Mouse (Mus musculus): ENCODE data around the gene Hexim1. TPM values are rescaled to one million over a fixed set of nuclear protein-coding genes. Genes with fewer than 3 reads are reported as not detected.

Hexim1 gene
- polyA plus RNA-seq, 1 experiment from 2014 or later = 5.9 TPM

DNA sequence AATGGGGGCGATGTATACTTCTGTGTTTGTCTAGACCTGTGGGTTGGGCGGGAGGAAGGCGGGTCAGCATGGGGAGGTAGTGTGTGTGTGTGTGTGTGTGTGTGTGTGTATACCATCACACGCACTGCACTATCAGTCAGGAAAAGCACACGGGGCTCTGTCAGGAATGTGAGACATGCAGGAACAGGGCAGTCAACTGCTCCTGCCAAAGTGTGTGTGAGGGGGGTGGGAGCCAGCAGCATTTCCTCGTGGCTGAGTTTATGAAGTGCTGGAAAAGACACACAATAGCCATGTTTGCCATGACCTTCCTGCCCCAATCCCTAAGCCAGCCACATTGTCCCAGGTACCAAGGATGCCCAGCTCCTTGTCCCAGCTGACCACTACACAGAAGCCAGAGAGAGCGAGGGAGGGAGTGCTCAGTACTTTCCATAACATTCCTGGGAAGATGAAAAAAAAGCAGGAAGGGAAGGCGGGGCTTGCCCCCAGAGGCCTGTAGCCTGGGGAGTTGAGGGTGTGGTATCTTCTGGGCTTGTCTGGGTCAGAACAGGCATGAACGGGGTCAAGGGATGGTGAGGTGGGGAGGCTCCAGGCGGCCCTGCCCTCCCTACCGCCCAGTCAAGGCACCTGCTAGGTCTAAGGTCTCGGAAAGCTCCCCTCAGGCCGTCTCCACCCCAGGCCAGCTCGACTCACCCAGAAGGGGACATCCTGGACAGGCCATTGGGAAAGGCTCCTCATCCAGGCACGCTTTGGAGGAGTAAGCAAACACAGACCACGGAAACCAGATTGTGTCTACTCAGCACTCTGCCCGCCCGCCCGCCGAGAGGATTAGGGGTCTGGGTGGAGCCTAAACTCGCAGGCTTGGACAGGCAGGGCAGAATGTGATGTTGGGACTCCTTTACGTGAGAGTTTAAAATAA, 18.8 kb upstream of the Hexim1 start:
- DNase-seq (ENCODE audit: low spot score) = no peak

DNA sequence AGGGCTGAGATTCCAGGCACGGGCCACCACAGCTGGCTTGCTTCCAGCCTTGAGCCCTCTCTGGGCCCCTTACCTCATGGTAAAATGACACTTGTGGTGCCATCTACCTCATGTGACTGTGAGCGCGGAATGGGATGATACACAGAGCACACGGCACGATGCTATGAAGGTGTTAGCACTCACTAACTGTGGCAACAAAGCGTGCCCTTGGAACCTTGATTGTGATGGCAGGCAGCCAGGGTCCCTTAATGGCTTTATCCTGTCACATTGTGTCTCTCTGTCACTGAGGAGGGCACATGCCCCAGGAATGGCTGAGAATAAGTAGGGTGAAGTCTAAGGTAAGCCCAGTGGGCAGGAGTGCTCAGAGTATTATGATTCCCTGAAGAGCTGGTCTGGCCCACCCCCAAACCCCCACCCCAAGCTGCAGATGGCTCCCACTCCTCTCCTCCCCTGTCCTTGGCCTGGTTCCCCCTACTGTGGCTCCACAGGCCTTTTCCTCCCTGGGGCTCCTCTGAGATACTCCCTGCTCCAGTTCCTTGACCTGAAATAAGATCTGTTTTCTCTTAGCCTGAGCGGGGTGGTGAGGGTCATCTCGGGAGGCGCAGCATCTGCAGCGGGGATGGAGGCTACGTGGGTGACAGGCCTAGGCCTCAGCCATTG, 17.4 kb upstream of the Hexim1 start:
- no peak for DNase-seq (ENCODE audit: low spot score)

DNA sequence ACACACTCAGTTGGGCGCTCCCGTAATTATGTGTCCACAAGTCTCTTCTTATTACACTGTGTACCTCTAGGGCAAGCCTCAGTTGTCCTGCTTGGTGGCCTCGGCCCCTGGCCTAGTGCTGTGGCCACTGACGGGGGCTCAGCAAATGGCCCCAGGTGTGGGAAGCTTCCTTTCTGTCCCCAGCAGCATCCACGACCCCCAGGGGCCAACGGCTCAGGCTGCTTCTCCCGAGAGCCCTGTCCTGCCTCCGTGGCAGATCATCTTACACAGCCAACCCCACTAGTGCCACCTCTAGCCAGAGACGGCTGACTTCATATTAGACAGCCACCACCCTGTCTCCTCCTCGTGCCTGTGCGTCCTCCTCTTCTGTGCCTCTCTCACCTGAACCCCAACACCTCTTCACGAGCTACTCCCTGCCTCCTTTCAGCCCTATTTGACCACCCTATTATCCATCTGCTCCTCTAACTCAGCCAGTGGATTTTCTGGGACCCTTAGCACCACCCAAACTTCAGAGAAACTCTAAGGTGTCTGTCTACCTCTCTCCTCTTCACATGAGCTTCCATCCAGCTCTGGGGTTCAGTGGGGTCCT, 16.6 kb upstream of the Hexim1 start:
- DNase-seq (ENCODE audit: low spot score) = no peak

DNA sequence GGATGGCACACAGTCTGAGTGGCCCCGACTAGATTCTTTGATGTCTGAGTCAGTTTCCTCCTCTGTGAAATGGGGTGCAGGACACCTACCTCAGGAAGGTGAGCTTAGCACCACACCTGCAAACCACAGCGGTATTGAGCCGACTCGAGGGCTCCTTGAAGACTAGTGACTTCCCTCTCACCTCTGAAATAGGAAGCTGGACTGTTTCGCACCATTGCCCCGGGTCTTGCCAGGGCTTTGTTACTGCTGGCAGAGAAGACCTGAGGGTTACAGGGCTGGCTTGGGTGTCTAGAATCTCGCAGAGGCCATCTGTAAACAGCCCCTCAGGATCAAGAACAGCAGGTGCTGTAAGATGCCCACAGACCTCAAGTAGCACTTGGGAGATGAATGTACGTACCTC, 15.7 kb upstream of the Hexim1 start:
- no peak for DNase-seq (ENCODE audit: low spot score)

DNA sequence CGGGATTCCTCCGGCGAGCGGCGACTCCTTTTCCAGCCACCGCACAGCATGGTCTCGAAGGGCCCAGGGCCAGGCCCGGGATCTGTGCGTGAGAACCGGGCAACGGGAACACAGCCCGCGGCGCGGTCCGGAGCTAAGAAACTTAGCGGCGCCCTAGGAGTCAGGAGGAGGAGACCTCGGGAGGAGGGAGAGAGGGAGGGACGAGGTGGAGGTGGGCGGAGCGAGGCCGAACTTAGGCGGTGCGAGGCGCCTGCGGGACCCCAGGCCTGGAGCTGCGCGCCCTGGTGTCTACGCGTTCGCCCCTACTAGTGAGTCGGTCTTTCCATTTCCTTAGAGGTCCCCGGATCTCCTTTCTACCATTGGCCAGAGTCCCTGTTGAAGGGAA, 14.6 kb upstream of the Hexim1 start, which contains the start of the genes Plcd3 and Acbd4:
TSS of gene Plcd3 (minus strand) at position 178 of the 385 bp plus-strand sequence.
TSS of gene Acbd4 (plus strand) at position 202 of the 385 bp plus-strand sequence.
- peak; percentile 48 for DNase-seq (ENCODE audit: low spot score)

DNA sequence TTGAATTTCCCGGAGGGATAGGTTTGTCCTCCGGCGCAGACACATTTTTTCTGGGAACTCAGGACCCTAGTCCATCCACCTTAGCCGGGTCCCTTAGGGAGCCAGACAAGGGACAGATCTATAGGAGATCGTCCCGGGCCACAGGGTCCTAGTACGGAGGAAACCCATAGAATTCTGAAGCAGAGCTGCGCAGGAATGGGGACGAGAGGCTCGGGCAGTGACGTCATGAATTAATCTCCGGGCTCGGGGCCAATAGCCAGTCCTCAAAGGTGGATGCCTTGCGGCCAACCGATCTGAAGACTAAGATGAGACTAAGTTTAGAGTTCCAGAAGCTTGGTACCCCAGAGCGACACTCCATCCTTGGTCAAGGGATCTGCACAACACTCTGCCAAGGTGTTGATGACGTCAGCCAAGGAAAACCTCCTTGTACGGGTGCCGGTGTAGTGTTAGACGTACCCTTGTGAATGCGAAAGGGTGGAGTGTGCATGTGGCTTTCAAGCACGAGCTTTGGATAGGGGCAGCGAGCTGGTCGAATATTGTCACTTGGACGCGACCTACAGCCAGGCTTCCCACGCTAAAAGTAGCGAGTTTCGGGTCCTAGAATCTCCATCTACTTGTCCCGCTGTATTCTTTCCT, 14.0 kb upstream of the Hexim1 start:
- peak; percentile 49 for DNase-seq (ENCODE audit: low spot score)

DNA sequence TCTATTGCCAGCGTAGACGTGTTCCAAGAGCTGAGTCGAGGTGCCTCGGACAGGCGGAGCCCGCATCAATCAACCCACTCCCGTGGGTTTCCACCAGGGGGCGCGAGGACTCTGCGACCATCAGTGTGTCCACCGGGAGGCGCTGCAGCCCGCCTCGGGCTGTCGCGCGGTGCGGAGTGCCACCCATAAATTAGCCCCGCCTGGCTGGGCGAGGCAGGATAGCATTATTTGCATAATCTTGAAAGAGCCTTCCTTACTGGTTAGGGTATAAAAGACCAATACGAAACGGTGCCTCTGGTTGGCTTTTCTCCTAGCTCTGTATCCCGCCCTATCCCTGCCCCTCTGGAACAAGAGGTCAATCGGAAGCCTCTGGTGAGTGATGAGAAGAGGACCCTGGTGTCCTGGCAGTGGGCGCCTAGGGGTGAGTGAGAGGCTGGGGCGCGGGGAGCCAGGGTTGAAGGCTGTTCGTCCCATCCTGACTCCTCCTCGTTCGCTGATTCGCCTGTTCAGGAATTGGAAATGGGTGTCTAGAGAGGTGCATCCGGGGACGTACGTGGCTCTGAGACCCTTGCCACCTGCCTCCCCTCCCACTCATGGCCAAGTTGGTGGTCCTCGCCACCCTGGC, 13.2 kb upstream of the Hexim1 start:
- peak; percentile 96 for DNase-seq (ENCODE audit: low spot score)

DNA sequence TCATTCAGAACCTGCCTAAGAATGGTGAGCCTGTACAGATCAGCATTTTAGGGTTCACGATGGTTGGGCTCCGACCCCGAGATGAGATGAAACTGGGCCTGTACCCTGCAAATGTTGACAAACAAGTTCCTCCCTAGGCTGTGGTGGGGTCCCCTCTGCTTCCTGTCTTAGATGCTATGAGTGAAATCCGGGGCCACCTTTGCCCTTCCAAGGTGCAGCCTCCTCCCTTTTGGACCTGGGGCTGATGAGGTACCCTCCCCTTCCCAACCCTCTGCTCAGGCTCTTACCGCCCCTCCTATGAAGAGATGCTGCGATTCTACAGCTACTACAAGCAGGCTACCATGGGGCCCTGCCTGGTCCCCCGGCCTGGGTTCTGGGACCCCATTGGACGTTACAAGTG, 12.4 kb upstream of the Hexim1 start:
- DNase-seq (ENCODE audit: low spot score) = no peak

DNA sequence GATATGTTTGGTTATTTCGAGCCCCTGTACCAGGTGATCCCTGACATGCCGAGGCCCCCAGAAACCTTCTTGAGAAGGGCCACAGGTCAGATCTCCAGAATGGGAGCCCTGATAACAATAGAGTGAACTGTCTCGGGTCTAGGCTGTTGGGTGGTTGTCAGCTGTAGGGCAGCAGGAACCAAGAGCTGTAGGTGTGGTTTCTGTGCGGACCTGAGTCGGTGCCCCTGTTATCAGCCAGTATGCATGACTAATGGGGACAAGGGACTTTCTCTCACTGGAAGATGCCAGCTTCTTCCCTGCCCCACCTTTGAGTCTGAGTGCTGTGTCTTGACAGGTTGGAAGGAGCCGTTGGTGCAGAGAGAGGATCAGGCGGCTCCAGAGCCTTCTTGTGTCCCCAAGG, 11.6 kb upstream of the Hexim1 start:
- DNase-seq (ENCODE audit: low spot score) = no peak

DNA sequence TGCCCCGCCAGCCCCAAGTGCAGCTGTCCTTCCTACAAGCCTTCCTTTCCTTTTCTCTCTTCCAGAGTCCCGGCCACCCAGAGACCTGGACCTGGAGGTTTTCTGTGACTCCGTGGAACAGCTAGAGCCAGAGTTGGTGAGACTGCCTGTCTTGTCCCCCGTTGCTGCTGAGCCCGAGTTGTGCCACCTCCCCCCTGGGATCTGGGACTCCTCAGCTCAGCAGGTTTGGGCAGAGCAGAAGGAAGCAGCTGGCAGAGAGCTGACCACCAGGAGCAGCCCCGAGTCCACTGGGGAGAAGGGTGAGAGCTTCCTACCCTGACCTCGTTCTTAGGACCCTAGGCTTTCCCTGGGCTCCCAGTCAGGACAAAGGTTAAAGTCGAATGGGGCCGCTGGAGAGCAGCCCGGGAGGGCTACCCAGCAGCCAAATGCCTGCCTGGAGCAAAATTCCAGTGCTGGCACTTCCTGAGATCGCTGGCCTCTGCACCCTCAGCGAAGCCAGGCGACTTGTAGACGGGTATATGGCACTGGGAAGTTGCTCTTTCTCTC, 10.8 kb upstream of the Hexim1 start:
- no peak for DNase-seq (ENCODE audit: low spot score)

DNA sequence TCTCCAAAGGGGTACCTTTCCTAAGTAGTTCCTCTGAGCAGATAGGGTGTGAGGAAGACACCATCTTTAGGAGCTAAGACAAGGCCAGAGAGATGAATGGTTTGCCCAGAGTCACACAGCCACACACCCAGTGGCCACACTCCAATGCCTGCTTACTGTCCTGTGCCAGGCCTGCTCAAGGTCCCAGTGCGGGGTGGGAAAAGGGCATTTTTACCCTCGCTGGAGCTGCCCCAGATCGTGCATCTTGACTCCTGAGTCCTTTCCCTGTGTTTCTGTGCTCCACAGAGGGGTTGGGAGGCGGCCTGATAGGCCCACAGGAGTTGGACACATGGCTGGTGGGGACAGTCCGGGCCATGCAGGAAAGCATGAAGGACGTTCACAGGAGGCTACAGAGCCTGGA, 10.2 kb upstream of the Hexim1 start:
- no peak for DNase-seq (ENCODE audit: low spot score)

DNA sequence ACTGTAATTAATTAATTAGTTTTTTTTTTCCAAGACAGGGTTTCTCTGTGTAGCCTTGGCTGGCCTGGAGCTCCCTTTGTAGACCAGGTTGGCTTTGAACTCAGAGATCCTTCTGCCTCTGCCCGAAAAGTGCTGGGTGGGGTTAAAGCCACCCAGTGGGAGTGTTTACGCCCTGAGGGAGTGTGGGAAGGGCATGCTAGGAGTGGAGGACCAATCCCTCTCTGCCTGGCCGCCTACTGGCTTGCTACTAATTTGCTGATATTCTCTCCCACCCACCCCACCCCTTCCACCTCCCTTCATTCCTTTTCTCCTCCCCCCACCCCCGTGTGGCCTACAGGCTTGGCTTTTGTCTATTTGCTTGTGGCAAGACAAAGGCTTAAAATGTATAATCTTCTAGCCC, 9.6 kb upstream of the Hexim1 start:
- DNase-seq (ENCODE audit: low spot score) = no peak

DNA sequence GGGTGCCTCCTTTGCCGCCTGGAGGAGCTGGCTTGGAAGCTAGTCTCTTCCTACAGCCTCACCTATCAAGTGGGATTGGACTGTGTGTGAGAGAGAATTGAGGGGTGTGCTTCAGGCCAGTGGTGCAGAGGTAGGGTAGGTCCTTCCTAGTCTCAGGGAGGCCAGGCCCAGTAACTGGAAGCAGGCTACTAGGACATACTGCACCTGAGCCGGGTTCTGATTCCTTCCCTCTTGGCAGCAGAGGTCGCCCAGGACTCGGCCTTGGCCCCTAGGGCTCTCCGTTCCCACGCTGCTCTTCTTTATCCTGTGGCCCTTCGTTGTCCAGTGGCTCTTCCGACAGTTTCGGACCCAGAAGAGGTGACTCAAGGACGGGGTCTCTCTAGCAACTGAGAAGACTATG, 4.7 kb upstream of the Hexim1 start:
- DNase-seq (ENCODE audit: low spot score) = no peak

DNA sequence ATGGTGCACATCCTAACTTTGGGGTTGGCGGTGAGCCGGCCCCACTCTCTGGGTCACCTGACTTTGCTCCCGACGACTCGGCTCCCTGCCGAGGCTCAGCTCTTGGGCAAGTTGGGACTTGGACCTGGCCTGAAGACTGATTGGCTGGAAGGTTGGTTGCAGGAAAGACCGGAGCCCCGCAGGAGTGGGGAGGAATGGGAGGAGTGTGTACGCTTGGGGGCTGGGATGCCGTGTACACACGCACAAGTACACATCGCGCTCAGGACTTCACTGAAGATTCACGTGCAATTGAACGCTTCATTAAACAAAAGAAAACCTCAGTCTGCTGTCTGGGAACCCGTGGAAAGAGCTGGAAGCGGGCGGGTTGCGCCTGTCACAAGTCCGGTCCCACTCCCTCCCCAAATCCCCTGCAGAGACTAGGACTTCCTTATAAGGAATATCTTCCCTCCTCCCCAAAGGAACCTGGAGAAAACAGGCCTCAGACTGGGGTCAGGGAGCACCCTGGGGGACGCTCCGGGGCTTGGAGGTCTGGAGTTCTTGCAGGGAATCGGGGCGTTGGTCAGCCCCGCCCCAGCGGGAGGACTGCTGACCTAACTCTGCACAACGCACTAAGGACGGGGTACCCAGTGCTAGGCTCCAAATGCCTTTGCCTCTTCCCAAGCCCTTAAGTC, 4.0 kb upstream of the Hexim1 start:
- no peak for DNase-seq (ENCODE audit: low spot score)

DNA sequence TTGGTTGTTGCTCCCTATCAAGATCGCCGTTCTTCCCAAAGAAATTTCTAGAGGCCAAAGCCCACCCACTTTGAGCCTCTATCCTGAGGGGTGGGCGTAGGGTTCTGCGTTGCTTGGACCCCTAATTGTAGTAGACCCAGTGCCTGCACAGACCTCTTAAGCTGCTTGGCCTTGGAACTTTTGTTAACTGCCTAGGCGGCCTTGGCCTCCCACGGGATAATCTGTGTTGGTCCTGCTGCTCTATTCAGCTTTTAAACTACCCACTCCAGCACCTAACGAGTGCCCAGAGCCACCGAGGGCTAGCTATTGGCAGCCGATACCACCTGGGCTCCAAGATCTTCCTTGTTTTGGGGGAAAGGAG, 3.5 kb upstream of the Hexim1 start:
- DNase-seq (ENCODE audit: low spot score) = no peak

DNA sequence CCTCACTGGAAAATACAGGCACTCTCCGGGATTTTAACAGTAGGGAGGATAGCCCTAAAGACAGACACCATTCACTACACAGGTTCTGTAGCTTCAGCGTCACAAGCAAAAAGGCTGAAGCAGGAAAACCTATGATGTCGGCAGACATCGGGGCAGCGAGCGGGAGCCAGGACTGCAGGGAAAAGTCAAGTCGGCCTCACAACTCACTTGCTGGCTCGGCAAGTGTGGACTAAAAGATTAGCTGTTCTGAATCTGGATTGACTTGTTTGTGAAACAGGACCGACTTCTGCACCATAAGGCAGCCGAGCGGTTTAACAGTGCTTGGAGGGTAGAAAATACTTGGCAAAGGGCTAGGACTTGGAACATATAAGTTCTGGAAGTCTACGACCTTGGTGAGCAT, 3.0 kb upstream of the Hexim1 start:
- DNase-seq (ENCODE audit: low spot score) = no peak

DNA sequence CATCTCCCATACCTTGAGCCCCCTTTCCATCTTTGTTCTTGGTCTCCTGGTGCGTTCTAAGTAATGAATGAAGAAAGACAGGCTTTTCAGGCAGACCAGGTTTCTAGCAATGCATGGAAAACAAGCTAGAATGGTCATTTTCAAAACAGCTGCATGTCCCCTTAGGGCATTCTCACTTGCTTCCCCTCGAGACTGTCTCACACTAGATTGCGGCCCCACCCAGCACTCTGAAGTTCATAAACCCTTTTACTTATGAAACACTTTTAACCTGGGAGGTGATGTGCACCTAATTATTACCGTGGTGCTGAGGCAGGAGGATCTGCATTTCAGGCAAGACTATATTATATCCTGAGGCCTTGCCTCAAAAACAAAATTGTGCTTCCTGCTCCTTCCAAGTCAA, 2.3 kb upstream of the Hexim1 start:
- no peak for DNase-seq (ENCODE audit: low spot score)

DNA sequence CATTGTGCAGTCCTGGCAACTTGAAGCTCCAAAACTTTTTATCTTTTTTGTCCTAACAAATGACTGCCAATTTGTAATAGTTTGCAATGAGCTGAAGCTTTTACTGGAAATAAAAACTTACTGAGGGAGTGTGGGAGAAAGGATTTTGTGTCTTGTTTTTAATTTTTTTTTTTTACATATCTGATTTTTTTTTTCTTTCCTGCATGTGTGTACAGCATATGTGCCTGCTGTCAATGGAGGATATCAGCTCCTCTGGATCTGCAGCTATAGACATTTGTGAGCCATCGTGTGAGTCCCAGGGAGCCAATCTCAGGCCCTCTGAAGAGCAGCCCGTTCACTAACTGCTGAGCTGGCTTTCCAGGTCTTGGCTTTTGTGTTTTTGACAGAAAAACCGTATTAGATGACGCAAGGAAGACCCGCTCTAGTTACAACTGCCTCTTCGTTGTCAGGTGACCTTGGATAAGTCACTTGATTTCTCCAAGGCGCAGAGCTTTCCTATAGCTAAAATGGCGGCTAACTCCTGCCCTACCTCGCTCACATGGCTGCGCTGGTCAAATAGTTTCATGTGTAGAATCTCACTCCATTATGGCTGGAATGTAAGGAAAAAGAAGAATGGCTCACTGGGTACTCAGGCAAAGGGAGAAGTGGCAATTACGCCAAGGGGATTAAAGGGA, 1.6 kb upstream of the Hexim1 start:
- DNase-seq (ENCODE audit: low spot score) = no peak

DNA sequence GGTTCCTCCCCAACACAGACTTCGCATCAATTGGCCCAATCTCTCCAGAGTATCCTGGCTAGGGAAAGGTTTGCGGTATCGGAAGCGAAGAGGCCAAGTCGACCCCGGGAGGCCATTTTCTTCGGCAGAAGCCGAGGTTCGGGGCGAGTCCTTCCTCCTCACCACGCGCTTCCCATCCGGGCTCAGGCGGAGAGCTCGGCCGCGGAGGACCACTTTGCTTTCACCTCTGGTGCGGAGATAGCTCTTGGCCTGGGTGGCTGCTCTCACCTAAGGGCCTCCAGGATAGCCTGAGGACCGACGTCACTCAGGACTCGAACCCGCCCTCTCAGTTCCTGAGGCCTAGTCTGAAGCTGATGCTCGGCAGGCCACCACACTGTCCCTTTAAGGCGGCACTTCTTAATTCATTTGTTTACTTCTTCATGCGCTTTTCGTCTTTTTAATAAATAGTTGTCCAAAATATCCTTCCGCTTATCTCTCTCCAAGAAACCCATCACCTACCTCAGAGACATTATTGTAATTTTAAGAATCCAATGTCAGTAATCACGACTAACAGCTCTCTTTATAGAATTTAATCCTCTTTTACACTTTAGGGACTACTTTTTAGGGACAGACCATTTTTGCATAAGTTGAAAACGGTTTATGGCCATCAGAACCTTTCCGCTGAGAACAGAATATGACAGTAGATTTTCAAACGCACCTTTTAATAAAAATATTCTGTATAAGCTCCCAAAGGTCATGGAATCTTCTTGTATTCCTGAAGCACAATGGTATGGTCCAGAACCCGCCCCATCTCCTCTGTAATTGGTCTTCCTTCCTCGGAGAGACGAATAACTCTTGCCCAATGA, 646 bp upstream of the Hexim1 start:
- DNase-seq (ENCODE audit: low spot score) = peak; percentile 82

Data from thymus, postnatal 0 days (tissue).